ENCODE assay signal across 18 mouse cellular contexts in the genomic region with DNA sequence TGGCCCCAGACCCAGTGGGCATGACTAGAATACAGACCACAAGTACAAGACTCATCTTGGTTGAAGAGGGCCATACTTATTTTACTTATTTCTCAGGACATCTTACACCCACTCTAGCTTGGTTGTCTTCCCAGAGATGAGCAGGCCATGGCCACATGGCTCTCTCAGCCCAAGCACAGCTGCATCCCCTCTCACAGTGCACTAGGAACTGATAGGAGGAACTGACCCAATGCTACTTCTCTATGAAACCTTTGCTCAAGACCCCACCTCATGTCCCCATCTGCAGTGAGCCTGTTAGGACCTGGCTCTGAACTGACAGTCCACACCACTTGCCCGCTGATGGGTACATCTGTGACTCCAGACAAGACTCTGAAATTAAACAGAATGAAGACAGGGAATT.
DNase-seq lines count a peak whose midpoint lies in the region; ATAC-seq and TF ChIP-seq lines count a peak whose summit lies in the region.
"Had no signal": no experiment of that assay in that cellular context is flagged by ENCODE, and none has a peak within 500 bp of the region (broad histone marks: within the 10 kb centered on the region; RNA-seq: fewer than 3 reads in every experiment).

No protein-coding gene starts in this region.

- dilution Hi-C loops in CH12.LX (cut with MboI; ENCODE audit: extremely low pct_ligation_motif_present, extremely low pct_unique_long_range_greater_than_20kb, low sequenced_read_pairs) = no loop called here

- peak; percentile 89 for TF ChIP-seq EP300 in CH12.LX (IDR thresholded peaks at IDR 0.05; ENCODE audit: low read length)
- no peak for TF ChIP-seq EP300 in lung, postnatal 0 days (IDR thresholded peaks at IDR 0.05)

- no peak overlapping the region for H3K4me3 ChIP-seq in layer of hippocampus, adult 2 months
- no peak overlapping the region for H3K4me3 ChIP-seq in CH12.LX (replicated peaks in 1 of 3; ENCODE audit: low read depth in 2 of 3, low read length in 2 of 3, poor library complexity in 1 of 3)
- H3K4me3 ChIP-seq in lung, postnatal 0 days (ENCODE audit: low read depth, low read length) = no peak overlapping the region
- H3K4me3 ChIP-seq: embryonic facial prominence, embryonic 10.5 days; erythroblast, embryonic 14.5 days; forebrain, embryonic 15.5 days; limb, embryonic 13.5 days had no signal

- no peak for TF ChIP-seq RAD21 in CH12.LX (IDR thresholded peaks at IDR 0.05; ENCODE audit: low read depth, low read length)

- H3K9ac ChIP-seq in CH12.LX (ENCODE audit: insufficient read depth, low read depth) = no peak overlapping the region
- no peak overlapping the region for H3K9ac ChIP-seq in lung, postnatal 0 days (replicated peaks; ENCODE audit: low read depth)
- H3K9ac ChIP-seq: forebrain, embryonic 15.5 days; limb, embryonic 13.5 days had no signal

- no peak for TF ChIP-seq CTCF in layer of hippocampus, adult 2 months (conservative IDR thresholded peaks at IDR 0.05)
- TF ChIP-seq CTCF in CH12.LX (conservative IDR thresholded peaks at IDR 0.05 in 1 of 2, IDR thresholded peaks at IDR 0.05 in 1 of 2; ENCODE audit: low read depth in 2 of 2, low read length in 2 of 2) = no peak
- TF ChIP-seq CTCF in lung, postnatal 0 days (IDR thresholded peaks at IDR 0.05) = no peak

- in situ Hi-C loops in CH12.LX (cut with MboI; ENCODE audit: low pct_ligation_motif_present, low pct_unique_long_range_greater_than_20kb, low sequenced_read_pairs) = no loop called here

- no peak for DNase-seq in layer of hippocampus, adult 2 months (ENCODE audit: low spot score in 2 of 2)
- DNase-seq in layer of hippocampus, postnatal 10 days (ENCODE audit: low spot score in 2 of 2) = no peak
- peak; percentile 58 for DNase-seq in CH12.LX (ENCODE audit: extremely low read depth)
- peak; percentile 33 for DNase-seq in skeletal muscle tissue, adult 2 months (ENCODE audit: low read depth, low spot score)
- no peak for DNase-seq in lung, postnatal 0 days (ENCODE audit: low spot score)
- DNase-seq: adrenal gland, adult 8-10 months; cerebellum, postnatal 10 days; gastrocnemius, postnatal 25 days; kidney, postnatal 10 days; layer of hippocampus, postnatal 36 days; lung, adult 2 months had no signal

- no peak overlapping the region for H3K4me2 ChIP-seq in CH12.LX (ENCODE audit: insufficient read depth, low read depth, poor library complexity, severe bottlenecking)
- no peak overlapping the region for H3K4me2 ChIP-seq in lung, postnatal 0 days (replicated peaks; ENCODE audit: low read depth, low read length)
- H3K4me2 ChIP-seq: forebrain, embryonic 15.5 days; limb, embryonic 13.5 days had no signal

- WGBS in lung, postnatal 0 days = 89% methylated on average over 1 of the region's 1 CpGs

- H3K36me3 ChIP-seq in CH12.LX (replicated peaks in 1 of 2; ENCODE audit: control insufficient read depth in 1 of 2, insufficient read depth in 1 of 2, low read length in 1 of 2) = no peaks in the 10 kb centered on the region
- no peaks in the 10 kb centered on the region for H3K36me3 ChIP-seq in lung, postnatal 0 days (ENCODE audit: insufficient read depth, low read length)
- H3K36me3 ChIP-seq: embryonic facial prominence, embryonic 10.5 days; forebrain, embryonic 15.5 days; limb, embryonic 13.5 days had no signal

- H3K27ac ChIP-seq in layer of hippocampus, adult 2 months = 0 out of 2 replicates have a peak overlapping the region, but pooled peaks have one; percentile 10
- no peak overlapping the region for H3K27ac ChIP-seq in CH12.LX (ENCODE audit: insufficient read depth, low read depth)
- no peak overlapping the region for H3K27ac ChIP-seq in lung, postnatal 0 days (ENCODE audit: low read length)
- H3K27ac ChIP-seq: embryonic facial prominence, embryonic 10.5 days; forebrain, embryonic 15.5 days; limb, embryonic 13.5 days had no signal

- H3K4me1 ChIP-seq in CH12.LX (ENCODE audit: control insufficient read depth in 1 of 2, insufficient read depth in 2 of 2) = peaks cover 11 to 47% of the 10 kb centered on the region in 2 experiments
- H3K4me1 ChIP-seq in lung, postnatal 0 days (ENCODE audit: insufficient read depth, low read depth, low read length) = no peaks in the 10 kb centered on the region
- H3K4me1 ChIP-seq: embryonic facial prominence, embryonic 10.5 days; forebrain, embryonic 15.5 days had no signal

- no peak for TF ChIP-seq POLR2A in CH12.LX (IDR thresholded peaks at IDR 0.05; ENCODE audit: low read depth, low read length)

- peak; percentile 69 for ATAC-seq in common myeloid progenitor, adult 5-6 weeks (replicated peaks; ENCODE audit: low read depth, poor library complexity, severe bottlenecking)
- ATAC-seq in inflammation-experienced regulatory T-cells, adult 6 months = no peak
- ATAC-seq in lung, postnatal 0 days = no peak
- ATAC-seq: forebrain, embryonic 15.5 days; intestine, postnatal 0 days had no signal

- H3K27me3 ChIP-seq in CH12.LX (replicated peaks) = no peaks in the 10 kb centered on the region
- no peaks in the 10 kb centered on the region for H3K27me3 ChIP-seq in lung, postnatal 0 days (replicated peaks; ENCODE audit: insufficient read depth, low read length)
- H3K27me3 ChIP-seq: forebrain, embryonic 15.5 days; limb, embryonic 13.5 days had no signal

- H3K79me2 ChIP-seq in CH12.LX (replicated peaks; ENCODE audit: control insufficient read depth, extremely low read depth, insufficient read depth, poor library complexity, severe bottlenecking) = no peaks in the 10 kb centered on the region

- H3K9me3 ChIP-seq in CH12.LX (replicated peaks; ENCODE audit: low read length) = peaks cover 2% of the 10 kb centered on the region
- H3K9me3 ChIP-seq in lung, postnatal 0 days (ENCODE audit: low read length) = no peaks in the 10 kb centered on the region
- H3K9me3 ChIP-seq: embryonic facial prominence, embryonic 10.5 days; forebrain, embryonic 15.5 days; limb, embryonic 13.5 days had no signal

TF ChIP-seq in CH12.LX, 34 proteins besides CTCF, POLR2A, EP300 and RAD21:
- TF ChIP-seq HCFC1 (IDR thresholded peaks at IDR 0.05; ENCODE audit: low read depth, low read length) (no peak), GABPA (IDR thresholded peaks at IDR 0.05; ENCODE audit: insufficient replicate concordance, low read depth, low read length) (no peak), MEF2A (IDR thresholded peaks at IDR 0.05; ENCODE audit: borderline replicate concordance, low read depth, low read length) (no peak), USF2 (conservative IDR thresholded peaks at IDR 0.05; ENCODE audit: low read depth, low read length) (no peak), PAX5 (IDR thresholded peaks at IDR 0.05; ENCODE audit: low read length) (no peak), MYC (IDR thresholded peaks at IDR 0.05; ENCODE audit: low read depth, low read length) (peak; percentile 82), ETS1 (conservative IDR thresholded peaks at IDR 0.05; ENCODE audit: low read depth, low read length) (no peak), CHD2 (IDR thresholded peaks at IDR 0.05; ENCODE audit: low read length) (no peak), SMC3 (IDR thresholded peaks at IDR 0.05; ENCODE audit: low read depth, low read length) (no peak), USF1 (IDR thresholded peaks at IDR 0.05; ENCODE audit: low read depth, low read length) (no peak), JUN (IDR thresholded peaks at IDR 0.05; ENCODE audit: insufficient read depth, low read depth, low read length) (no peak), POLR2AphosphoS2 (IDR thresholded peaks at IDR 0.05; ENCODE audit: low read depth, low read length) (no peak), ZC3H11A (IDR thresholded peaks at IDR 0.05; ENCODE audit: low read depth, low read length) (no peak), NRF1 (IDR thresholded peaks at IDR 0.05; ENCODE audit: low read depth, low read length) (no peak), IRF4 (IDR thresholded peaks at IDR 0.05; ENCODE audit: low read depth, low read length) (peak; percentile 69; the same call in 1 of the 2 replicates), MXI1 (IDR thresholded peaks at IDR 0.05; ENCODE audit: low read depth, low read length) (no peak; the same call in 1 of the 2 replicates), MAX (IDR thresholded peaks at IDR 0.05; ENCODE audit: low read length) (peak; percentile 73; the same call in 1 of the 2 replicates), BHLHE40 (IDR thresholded peaks at IDR 0.05; ENCODE audit: low read depth, low read length) (0 out of 2 replicates have a peak, but pooled peaks have one; percentile 15), KAT2A (IDR thresholded peaks at IDR 0.05; ENCODE audit: insufficient replicate concordance, low read length) (no peak), UBTF (IDR thresholded peaks at IDR 0.05; ENCODE audit: low read depth, low read length) (no peak), ELF1 (IDR thresholded peaks at IDR 0.05; ENCODE audit: low read depth, low read length) (no peak), TCF12 (IDR thresholded peaks at IDR 0.05; ENCODE audit: low read depth, low read length) (peak; percentile 85), ZNF384 (IDR thresholded peaks at IDR 0.05; ENCODE audit: low read depth, low read length) (no peak), CHD1 (IDR thresholded peaks at IDR 0.05; ENCODE audit: low read depth, low read length) (no peak), NELFE (IDR thresholded peaks at IDR 0.05; ENCODE audit: low read depth, low read length) (no peak), ZMIZ1 (IDR thresholded peaks at IDR 0.05; ENCODE audit: low read depth, low read length) (no peak), ZKSCAN1 (IDR thresholded peaks at IDR 0.05; ENCODE audit: borderline replicate concordance, low read depth, low read length) (no peak), TBP (conservative IDR thresholded peaks at IDR 0.05; ENCODE audit: low read depth, low read length) (no peak), MAFK (IDR thresholded peaks at IDR 0.05; ENCODE audit: insufficient replicate concordance, low read length) (no peak), JUND (conservative IDR thresholded peaks at IDR 0.05; ENCODE audit: low read depth, low read length) (no peak), SIN3A (IDR thresholded peaks at IDR 0.05; ENCODE audit: low read length) (no peak), MAZ (IDR thresholded peaks at IDR 0.05; ENCODE audit: low read depth, low read length) (no peak), E2F4 (IDR thresholded peaks at IDR 0.05; ENCODE audit: insufficient replicate concordance, low read depth, low read length) (no peak), RCOR1 (conservative IDR thresholded peaks at IDR 0.05; ENCODE audit: low read depth, low read length) (no peak)

Comparison
In these comparisons a context has a peak if more than half of its experiments do, and no peak if none do; other contexts are left out.
1. DNase-seq: peak in CH12.LX (single experiment) and skeletal muscle tissue, adult 2 months (single experiment); none in layer of hippocampus, adult 2 months (0 of 2), layer of hippocampus, postnatal 10 days (0 of 2) and lung, postnatal 0 days (single experiment).